Mouse (Mus musculus) bone marrow macrophage, adult 2 months (primary cell): ENCODE data around the gene Nt5dc1. TPM values are rescaled to one million over a fixed set of nuclear protein-coding genes. Genes with fewer than 3 reads are reported as not detected.

ENCODE experiments used
- H3K27ac ChIP-seq: 2 replicates; pipeline ENCODE4 v1.5.1; 2012; ENCODE audit warnings: low read depth, low read length; ENCODE audit not compliant: insufficient read depth
- H3K4me1 ChIP-seq: 2 replicates; pipeline ENCODE4 v1.6.1; 2012; ENCODE audit warnings: low read length; ENCODE audit not compliant: control insufficient read depth, insufficient read depth
- H3K4me3 ChIP-seq: 2 replicates; pipeline ENCODE4 v1.5.1; 2012; ENCODE audit warnings: mild to moderate bottlenecking, low read length, moderate library complexity; ENCODE audit not compliant: insufficient read depth
- CTCF ChIP-seq: IDR thresholded peaks from 2 replicates; pipeline ENCODE4 v1.5.1; 2012; ENCODE audit warnings: low read depth, mild to moderate bottlenecking, low read length, moderate library complexity
- POLR2A ChIP-seq: IDR thresholded peaks from 2 replicates; pipeline ENCODE4 v1.6.1; 2012; ENCODE audit warnings: mild to moderate bottlenecking, low read depth, low read length, borderline replicate concordance
- polyA plus RNA-seq: library from polyadenylated mRNA; stranded (reverse); fragments of >200 nt; gene quantifications from 2 replicates; pipeline ENCODE4 v1.2.4, GENCODE M21; 2012; ENCODE audit not compliant: missing spikeins, insufficient read depth, insufficient read length

Gene Nt5dc1
- polyA plus RNA-seq, 1 experiment, result 15.2 TPM

- H3K4me3 ChIP-seq, result no peak overlapping the region
Measured at GRCm38 (mm10) chr10:34373332-34373731, 45.0 kb downstream of the Nt5dc1 start.

GRCm38 (mm10) chr10:34368138-34368537 is 50.2 kb downstream of the Nt5dc1 start:
- TF ChIP-seq CTCF (no peak), POLR2A (no peak)
- H3K4me3 ChIP-seq, result no peak overlapping the region

More at GRCm38 (mm10) chr10:34373332-34373731, 45.0 kb downstream of the Nt5dc1 start:
- Histone ChIP-seq H3K4me1 (no peaks in the 10 kb centered on the region), H3K27ac (no peak overlapping the region)
- TF ChIP-seq POLR2A (no peak), CTCF (no peak)

DNA sequence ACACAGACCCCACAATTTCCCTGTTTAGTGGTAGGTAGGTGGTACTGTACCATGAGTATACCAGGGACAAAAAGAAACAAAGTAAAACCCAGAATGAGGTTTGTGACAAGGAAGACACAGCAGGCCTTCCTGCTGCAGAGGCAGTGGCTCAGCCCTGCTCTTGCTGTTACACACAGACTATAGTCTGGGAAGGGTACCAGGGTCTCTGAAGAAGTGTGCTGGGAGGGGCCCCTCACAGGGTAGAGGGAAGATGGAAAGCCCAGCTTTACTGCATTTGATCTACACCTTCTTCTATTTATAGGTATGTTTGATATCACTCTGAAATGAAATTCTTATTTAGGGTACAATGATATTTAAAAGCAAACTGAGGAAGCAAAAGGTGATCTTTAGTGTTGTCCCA is 54.6 kb downstream of the Nt5dc1 start:
- TF ChIP-seq CTCF (no peak), POLR2A (no peak)
- no peaks in the 10 kb centered on the region for H3K4me1 ChIP-seq
- no peak overlapping the region for H3K4me3 ChIP-seq
- no peak overlapping the region for H3K27ac ChIP-seq

More at GRCm38 (mm10) chr10:34368138-34368537, 50.2 kb downstream of the Nt5dc1 start:
- no peaks in the 10 kb centered on the region for H3K4me1 ChIP-seq
- H3K27ac ChIP-seq, result no peak overlapping the region

DNA sequence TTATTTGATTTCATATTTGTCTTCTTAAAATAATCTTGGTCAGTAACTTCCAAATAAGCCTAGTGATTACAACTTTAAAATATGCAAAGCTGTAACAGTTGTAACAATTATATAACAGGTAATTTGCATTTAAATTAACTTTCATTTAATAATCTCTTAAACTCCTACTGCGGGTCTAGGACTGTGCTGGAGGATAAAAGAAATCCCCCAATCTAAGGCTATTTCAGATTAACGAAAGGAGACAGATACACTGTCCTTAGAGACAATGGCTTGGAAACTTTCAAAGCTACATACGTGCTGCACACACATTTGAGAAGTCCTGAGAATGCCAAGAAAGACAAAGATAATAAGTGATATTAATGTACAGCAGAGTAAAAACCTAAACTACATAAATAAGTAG is 60.1 kb downstream of the Nt5dc1 start:
- Histone ChIP-seq H3K4me1 (peaks cover 10% of the 10 kb centered on the region), H3K27ac (no peak overlapping the region), H3K4me3 (no peak overlapping the region)
- TF ChIP-seq CTCF (no peak), POLR2A (no peak)

GRCm38 (mm10) chr10:34352166-34352565 is 66.2 kb downstream of the Nt5dc1 start:
- Histone ChIP-seq H3K4me1 (peaks cover 7% of the 10 kb centered on the region), H3K27ac (no peak overlapping the region), H3K4me3 (no peak overlapping the region)
- TF ChIP-seq CTCF (no peak), POLR2A (no peak)

- H3K4me1 ChIP-seq, result no peaks in the 10 kb centered on the region
- TF ChIP-seq POLR2A (no peak), CTCF (no peak)
- no peak overlapping the region for H3K27ac ChIP-seq
- no peak overlapping the region for H3K4me3 ChIP-seq
Measured at GRCm38 (mm10) chr10:34341886-34342285, 76.5 kb downstream of the Nt5dc1 start.

- no peak overlapping the region for H3K27ac ChIP-seq
- no peak overlapping the region for H3K4me3 ChIP-seq
- no peaks in the 10 kb centered on the region for H3K4me1 ChIP-seq
- TF ChIP-seq POLR2A (no peak), CTCF (no peak)
Measured at GRCm38 (mm10) chr10:34341014-34341413, 77.3 kb downstream of the Nt5dc1 start.

GRCm38 (mm10) chr10:34328310-34328709 is 90.0 kb downstream of the Nt5dc1 start:
- peak; percentile 48; the same call in 1 of the 2 replicates for TF ChIP-seq CTCF
- no peak for TF ChIP-seq POLR2A
- no peaks in the 10 kb centered on the region for H3K4me1 ChIP-seq
- no peak overlapping the region for H3K4me3 ChIP-seq
- H3K27ac ChIP-seq, result no peak overlapping the region

DNA sequence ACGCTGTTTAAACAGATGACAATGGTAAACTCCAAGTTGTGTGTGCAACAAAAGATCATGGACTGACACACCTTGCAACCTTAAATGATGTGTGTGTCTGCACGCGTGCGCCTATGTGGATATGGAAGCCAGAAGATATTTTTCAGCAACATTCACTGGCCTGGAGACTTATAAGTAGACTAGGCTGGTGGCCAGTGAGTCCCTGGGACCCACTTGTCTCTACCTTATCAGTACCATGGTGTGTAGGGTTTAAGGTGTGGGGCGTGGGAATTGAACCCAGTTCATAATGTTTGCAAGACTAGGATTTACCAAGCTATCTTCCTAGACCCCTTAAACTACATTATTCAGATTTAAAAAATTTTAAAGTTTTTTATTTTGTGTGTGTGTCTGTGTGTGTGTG is 91.2 kb downstream of the Nt5dc1 start:
- no peaks in the 10 kb centered on the region for H3K4me1 ChIP-seq
- H3K4me3 ChIP-seq, result no peak overlapping the region
- H3K27ac ChIP-seq, result no peak overlapping the region
- TF ChIP-seq CTCF (no peak), POLR2A (no peak)

DNA sequence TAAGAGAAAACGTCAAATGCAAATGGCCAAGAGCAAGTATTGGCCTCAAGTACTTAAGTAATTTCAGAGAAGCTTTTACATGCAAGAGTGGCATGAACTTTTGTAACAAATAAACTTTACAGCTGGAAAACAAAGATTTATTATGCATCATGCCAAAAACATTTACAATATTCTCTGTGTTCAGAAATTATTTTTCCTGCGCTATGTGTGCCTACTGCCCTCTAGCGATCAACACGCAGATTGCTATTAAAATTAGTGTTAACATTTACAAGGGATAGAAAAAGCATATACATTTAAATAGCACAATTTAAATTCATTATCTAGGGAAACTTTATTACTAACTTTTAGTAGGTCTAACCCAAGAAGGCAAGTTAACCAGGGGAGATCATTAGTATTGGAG is 91.7 kb downstream of the Nt5dc1 start:
- H3K4me1 ChIP-seq, result no peaks in the 10 kb centered on the region
- H3K27ac ChIP-seq, result no peak overlapping the region
- H3K4me3 ChIP-seq, result no peak overlapping the region
- TF ChIP-seq CTCF, result no peak

- H3K4me3 ChIP-seq, result no peak overlapping the region
- H3K27ac ChIP-seq, result no peak overlapping the region
- TF ChIP-seq CTCF (no peak), POLR2A (no peak)
- 0 out of 2 replicates have a peak, but pooled peaks cover 4% of the 10 kb centered on the region for H3K4me1 ChIP-seq
Measured at GRCm38 (mm10) chr10:34320809-34321208, 97.5 kb downstream of the Nt5dc1 start.
